Mouse (Mus musculus) adrenal gland, postnatal 25 days (tissue): ENCODE results near the gene Lyst. TPM values are rescaled to one million over a fixed set of nuclear protein-coding genes. Genes with fewer than 3 reads are reported as not detected.
"Not testable (repeated sequence)": the region's sequence is repeated elsewhere in the genome, so short reads cannot be mapped to it uniquely, and the experiment has no call there.

ENCODE experiments used
- DNase-seq: peaks from one replicate; pipeline ENCODE4 v3.0.0; 2021; ENCODE audit warnings: mixed read lengths
- long read RNA-seq: library from polyadenylated mRNA; stranded (forward); transcript quantifications from one replicate; pipeline ENCODE4 v2.0.0, GENCODE M21; 2021
- total RNA-seq: library from RNA; stranded (reverse); gene quantifications from 2 replicates; pipeline ENCODE4 v1.2.3, GENCODE M21; 2021

Gene Lyst
- total RNA-seq, result 23.8 and 41.5 TPM in 2 replicates
- long read RNA-seq, partial matches to known transcripts, result 1 of 2 reads
- long read RNA-seq, other reads (novel, unspliced or antisense), result 1 of 2 reads

DNA sequence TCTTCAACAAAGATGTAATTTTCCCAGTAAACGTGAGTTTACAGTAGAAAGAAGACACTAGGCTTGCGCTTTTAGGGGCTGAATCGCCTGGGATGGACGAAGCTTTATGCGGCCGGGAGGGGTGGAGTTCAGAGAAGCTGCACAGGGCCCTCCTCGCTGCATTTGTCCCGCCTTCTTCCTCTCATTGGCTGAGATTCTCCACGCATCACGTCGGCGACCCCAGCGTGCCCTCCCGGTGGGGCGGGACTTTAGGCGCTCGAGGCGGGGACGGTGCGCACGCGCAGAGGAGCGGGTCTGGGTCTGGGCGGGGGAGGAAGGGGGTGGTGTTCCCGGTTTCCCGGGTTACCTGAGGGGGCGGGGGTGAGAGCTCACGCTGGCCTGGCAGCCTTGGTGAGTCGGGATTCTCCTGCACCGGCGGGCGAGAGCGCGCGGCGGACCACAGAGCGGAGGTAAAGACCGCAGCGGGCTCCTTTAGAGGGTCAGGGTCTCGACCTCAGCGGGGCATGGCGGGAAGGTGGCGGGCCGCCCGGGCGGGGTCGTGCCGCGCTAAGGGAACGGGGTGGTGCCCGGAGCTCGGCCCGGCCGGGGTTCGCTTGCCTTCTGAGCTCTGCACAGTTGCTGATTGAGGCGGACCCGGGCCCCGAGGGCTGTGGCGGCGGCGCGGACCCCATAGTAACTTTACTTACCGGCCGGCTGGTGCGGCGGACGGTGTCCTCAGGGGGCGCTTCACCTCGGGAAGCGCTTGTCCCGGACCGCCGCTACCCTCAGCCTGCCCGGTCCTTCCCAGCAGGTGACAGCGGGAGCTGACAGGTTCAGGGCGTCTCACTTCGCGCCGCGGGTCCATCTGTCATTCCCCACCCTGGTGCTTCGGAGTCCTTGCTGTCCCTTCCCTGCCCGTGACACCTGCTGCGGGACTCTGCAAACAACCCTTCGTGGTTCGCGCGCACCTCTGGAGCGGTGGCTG is at the start of gene Lyst:
Lyst (plus strand) TSS at position 350 of the 964 bp plus-strand sequence.
- DNase-seq, result peak; percentile 100

DNA sequence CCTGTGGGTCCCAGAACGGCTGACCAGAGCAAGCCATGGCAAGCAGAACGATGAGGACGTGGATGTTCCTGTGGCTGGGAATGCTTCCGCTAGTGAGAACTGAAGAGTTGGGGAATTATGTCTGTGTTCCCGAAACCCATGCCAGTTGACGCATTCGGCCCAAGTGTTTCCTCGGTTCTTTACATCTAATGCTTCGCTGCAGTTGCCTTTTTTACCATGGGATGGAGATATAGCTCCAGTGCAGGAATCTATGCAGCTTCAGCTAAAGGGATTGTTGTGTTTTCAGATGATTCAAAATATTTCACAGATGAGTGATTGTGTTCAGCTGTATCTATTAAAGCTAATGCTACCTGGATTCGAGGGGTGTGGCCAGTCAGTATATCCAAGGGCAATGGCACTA is 47.1 kb upstream of the Lyst start:
- not testable (repeated sequence) for DNase-seq

DNA sequence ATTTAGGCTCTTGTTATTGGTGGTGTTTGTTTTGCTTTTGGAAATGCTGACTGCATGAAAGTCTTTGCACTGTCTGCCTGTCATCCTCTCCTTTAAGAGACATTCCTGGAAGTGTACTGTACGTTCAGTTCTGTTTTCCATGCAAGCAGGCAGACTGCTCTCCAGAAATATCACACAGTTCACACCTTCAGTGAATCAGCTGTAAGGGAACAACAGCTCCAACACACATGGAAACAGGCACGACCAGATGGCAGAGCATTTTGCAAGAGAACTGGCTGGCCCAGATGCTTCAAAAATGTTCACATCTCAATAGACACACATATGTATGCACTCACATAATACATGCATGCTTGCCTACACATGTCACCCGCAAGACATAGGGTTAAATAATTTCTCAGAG is 43.4 kb upstream of the Lyst start:
- DNase-seq, result no peak

DNA sequence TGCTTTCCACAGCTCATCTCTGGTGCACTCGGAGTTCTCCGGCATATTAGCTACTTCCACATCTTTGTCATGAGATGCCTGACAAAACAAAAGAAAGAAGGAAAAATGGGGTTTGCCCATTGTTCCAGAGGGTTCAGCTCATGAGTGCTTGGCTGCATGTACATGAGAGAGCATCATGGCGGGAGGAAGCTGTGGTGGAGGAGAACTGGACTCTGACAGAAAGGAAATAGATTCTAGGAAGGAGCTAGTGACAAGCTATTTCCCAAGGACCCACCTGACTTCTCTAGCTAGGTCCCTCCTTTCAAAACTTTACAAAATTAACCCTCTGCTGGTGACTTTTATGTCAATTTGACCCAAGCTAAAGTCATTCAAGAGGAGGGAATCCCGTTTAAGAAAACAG is 42.3 kb upstream of the Lyst start:
- DNase-seq, result no peak

DNA sequence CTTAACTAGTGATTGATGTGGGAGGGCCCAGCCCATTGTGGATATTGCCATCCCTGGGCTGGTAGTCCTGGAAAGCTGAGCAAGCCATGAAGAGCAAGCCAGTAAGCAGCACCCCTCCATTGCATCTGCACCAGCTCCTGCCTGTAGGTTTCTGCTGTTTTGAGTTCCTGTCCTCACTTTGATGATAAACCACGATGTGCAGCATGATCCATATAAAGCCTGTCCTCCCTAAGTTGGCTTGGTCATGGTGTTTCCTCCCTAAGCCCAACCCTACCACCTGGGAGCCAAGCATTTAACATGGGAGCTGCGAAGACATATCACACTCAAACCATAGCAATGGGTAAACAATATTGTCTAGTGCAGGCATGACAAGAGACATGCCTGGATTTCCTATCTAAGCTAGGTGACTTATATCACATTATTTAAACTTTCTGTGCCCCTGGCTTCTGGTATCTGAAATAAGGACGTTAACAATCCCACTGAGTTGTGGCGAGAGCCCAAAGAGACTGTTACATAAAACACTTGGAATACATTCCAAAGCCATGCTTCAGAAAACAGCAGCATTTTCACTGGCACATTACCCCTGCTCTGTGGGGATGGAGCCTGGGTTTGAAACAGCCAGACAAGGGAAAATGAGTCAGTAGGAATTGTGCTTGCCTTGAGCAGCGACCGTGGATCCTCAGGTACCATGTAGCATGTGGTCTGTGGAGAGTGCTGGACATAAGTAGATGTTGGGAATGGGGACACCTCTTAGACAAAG is 41.6 kb upstream of the Lyst start:
- no peak for DNase-seq

DNA sequence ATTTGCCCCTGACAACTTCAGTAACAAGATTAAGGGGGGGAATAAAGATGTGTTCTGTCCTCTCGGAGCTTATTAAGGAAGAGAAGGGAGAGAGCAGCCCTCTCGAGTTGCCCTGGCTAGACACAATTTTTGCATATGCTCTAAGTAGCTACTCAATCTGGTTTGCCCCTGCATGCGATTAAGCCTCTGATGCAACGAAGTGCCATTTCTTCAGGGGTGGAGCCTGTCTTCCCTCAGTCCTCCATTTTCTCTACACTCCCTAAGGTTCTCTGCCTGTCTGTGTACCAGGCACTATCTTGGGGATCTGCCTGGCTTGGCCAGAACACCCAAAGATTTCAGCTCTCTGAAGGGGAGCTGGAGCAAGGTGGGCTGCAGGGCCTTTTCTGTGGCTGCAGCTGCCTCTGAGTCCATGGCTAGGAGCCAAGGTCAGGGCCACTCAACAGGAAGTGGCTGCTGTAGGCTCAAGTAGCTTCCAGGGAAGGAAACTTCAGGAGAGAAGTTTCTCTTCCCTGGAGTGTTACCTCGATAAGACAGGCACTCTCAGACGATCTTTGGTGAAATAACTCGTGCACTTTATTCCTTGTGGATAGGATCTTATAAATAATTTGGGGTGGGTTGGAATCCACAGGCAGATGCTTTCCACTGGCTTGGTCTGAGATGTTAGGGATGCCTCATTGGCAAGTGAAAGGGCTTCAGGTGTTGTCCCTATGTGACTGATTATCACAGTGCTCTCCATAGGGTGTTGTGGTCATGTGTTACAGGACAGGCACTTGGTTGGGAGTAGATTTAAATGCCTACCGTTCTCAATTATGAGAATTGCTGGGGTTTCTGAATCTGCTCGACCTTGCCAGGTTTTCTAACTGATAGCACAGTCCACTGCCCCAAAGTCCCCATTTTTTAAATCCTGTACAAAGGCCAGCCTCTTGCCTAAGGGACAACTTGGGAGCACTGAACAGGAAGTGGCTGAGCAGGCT is 40.2 kb upstream of the Lyst start:
- DNase-seq, result no peak

DNA sequence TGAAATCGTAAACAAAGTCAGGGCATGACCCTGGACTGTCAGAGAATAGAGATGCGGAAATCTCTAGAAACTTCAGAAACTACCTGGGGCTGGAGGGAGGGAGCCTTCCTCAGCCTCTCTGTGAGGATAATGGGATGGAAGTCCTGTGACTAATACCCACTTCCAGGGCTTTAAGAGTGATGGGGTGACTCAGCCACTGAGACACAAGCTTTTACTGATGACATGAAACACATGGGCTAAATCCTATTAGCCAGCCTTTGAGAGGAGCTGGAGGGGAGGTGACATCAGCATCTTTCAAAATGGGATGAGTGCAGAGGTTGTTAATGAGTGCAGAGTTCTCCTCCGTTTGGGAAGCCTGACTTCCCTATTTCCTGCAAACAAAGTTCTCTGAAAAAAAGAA is 38.2 kb upstream of the Lyst start:
- DNase-seq, result no peak

DNA sequence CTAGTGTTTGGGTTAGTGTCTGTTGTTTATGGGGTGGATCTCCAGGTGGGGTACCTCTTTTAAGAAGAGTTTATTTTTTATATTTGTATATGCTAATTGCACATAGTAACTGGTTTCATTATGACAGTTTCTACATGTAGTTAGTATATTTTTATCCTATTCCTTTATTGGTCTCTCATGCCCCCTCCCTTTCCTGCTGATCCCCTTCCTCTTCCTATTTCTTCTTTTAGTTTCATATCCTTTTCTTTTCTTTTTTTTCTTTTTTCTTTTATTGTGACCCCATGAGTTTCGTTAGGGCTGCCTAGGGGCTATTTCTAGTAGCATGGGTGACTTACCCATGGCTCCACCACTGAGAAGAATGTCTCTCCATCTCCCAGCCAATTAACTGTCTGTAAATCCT is 36.5 kb upstream of the Lyst start:
- DNase-seq, result no peak

DNA sequence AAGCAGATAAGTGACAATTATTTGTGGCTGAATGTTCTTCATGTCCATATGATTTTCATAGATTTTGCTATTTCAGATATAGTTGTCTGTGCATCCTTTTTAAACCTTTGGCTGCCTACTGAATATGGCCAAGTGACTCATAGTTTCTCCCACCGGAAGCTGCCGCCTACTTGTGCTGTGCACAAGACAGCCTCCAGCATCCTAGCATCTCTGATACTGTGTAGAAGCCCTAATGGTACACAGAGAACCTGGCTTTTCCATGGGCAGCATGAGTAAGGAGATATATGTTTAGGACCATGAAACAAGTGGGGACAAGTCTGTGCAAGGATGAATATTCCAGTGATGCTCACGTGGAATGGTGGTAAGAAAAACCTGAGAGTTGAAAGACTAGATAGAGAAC is 35.0 kb upstream of the Lyst start:
- DNase-seq, result no peak

DNA sequence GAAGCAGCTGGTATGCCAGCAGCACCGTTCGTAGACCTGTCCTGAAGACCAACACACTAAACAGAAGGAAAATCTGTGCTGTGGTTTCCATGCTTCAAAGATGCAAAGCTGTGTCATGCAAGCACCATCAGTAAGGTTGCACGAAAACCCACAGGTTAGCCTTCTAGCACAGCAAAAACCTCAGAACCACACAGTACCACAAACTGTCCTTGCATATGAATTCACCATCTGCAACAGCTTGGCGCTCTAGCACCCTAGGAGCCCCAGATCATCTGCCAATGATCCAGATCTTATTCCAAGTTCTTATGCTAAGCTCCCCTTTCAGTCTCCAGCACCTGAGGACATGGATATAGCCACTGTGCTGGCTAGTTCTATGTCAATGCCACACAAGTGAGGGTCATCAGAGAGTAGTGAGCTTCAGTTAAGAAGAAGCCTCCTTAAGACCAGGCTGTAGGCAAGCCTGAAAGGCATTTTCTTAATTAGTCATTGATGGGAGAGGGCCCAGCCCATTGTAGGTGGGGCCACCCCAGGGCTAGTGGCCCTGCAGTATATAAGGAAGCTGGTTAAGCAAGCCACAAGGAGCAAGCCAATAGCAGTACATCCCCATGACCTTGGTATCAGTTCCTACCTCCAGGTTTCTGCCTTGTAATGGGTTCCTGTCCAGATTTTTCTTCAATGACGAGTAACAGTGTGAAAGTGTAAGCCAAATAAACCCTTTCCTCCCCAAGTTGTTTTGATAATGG is 33.0 kb upstream of the Lyst start:
- DNase-seq, result no peak

DNA sequence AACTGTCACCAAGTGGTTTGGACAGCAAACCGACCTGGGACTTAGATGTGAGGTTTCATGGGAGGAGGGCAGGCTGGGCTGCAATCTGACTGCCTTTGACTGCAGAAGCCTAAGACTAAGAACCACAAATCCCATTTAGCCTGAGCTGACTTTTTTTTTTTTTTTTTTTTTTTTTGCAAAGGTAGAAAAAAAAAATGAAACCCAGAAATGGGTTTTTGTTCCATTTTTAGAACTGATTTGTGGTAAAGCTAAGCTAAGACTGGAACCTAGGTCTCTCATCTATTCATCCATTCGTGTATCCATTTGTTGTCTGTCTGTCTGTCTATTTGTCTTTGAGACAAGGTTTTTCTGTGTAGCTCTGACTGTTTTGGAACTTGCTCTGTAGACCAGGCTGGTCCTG is 31.9 kb upstream of the Lyst start:
- no peak for DNase-seq

DNA sequence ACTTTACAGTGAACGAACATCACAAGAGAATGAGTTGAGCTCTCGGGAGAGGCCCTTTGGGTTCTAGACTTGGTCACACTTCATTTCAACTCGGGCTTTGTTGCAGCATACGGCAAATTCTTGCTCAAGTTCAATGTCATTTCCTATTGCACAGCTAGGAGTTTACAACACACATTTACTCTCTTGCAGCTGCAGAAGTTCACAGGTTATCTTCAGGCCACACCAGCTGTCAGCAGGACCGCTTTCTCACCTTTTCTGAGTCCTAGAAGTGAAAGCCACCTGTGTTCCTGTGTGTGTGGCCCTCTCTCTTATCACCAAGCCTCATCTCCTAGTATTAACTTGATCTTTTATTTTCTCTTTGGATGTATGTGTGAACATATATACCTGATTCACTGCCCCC is 31.3 kb upstream of the Lyst start:
- DNase-seq, result no peak

DNA sequence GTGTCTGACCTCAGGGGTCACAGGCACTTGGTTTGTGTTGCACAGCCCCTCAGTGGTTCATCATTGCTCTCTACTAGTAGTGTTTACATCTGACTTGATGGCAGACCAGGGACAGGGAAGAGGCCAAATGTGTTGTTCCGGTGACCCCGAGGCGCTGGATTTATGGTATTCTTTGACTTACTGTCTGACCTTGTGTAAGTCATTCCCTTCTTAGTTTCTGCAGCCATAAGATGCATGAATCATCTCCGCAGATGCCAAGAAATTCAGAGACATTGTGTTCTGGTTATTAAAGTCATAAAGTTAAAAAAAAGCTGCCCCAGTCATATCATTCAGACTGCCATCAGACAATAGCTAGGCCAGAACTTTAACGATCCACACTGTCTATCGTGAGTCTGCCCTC is 27.6 kb upstream of the Lyst start:
- peak; percentile 12 for DNase-seq

DNA sequence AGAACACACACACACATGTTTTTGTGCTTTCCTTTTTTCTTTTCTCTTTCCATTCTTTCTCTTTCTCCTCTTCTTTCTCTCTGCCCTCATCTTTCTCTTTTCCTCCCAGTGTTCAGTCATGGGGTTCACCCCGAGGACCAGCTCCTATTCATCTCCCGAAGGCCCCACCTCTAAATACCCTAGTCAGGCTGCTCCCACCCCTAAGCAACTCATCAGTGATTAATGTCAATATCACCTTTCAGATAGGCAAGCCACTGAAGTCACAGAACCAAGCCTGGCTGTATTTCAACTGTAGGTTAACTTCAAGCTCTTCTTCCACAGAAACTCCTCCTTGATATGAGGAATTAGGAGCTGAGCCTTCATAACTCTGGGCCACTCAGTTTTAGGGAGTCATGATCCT is 26.1 kb upstream of the Lyst start:
- DNase-seq, result no peak

DNA sequence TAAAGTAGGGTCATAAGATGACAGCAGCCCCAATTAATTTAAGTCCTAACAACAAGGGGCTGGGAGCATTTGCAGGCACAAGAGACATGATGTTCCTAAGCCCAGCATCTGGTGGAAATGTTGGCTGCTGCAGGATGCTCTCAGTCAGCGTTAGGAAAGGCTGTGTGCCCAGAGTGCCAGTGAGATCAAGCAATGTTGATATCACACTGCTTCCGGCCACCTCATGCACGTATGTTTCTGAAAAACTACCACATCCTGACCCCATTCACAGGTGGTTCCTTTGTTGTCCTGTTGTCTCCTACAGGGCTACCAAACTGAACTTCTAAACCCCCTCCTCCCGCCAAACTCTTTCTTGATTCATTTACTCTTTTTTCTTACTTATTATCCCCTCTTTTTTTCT is 25.7 kb upstream of the Lyst start:
- DNase-seq, result no peak

DNA sequence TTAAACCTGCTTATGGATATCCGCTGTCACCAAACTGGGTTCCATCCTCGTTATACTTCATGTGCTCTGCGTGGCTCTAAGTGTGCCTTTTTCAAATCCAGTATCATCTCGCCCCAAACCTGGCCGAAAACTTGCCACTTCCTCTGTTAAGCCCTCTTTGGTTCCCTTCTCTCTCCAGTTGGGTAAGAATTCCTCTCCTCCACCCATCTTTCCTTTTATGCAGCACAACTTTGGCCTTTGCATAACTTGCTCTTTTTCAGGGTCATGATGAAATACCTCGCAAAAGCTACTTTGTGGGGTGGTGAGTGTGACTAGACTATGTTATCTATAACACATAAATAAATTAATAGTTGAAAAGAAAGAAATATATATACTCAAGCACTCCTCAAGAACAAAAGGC is 22.6 kb upstream of the Lyst start:
- DNase-seq, result no peak

DNA sequence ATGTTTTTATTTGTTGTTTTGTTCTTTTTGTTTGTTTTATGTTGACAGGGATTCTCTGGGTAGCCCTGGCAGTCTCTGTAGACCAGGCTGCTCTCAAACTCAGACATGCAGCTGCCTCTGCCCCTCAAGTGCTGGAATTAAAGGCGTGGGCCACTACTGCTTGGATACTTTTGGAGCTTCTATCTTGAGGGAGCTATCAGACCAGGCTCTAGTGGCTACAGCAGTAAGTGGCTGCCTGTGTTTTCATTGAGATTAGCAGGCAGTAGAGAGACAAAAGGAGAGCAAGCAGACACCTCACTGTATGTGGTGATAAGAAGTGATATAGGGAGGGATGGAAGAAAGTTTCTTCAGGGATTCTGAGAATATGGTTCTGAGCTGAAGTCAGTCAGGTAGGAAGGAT is 21.4 kb upstream of the Lyst start:
- DNase-seq, result no peak

DNA sequence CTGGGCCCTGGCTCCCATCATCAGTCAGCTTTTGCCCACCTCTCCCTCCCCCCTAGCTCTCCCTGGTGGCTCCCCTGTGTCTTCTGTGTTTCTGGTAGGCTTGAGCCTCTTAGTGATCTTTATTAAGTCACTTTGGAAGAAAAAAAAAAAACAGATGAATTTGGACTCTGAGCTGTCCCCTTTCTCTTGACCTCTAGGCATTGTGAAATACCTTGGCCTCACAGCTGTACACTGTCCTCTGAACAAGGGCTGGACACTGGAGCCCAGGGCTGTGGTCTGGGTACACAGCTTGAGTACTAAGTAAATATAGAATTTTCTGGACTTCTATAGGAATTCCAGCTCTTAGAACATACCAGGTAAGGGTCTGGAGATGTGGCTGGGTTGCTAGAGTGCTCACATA is 20.6 kb upstream of the Lyst start:
- DNase-seq, result no peak

DNA sequence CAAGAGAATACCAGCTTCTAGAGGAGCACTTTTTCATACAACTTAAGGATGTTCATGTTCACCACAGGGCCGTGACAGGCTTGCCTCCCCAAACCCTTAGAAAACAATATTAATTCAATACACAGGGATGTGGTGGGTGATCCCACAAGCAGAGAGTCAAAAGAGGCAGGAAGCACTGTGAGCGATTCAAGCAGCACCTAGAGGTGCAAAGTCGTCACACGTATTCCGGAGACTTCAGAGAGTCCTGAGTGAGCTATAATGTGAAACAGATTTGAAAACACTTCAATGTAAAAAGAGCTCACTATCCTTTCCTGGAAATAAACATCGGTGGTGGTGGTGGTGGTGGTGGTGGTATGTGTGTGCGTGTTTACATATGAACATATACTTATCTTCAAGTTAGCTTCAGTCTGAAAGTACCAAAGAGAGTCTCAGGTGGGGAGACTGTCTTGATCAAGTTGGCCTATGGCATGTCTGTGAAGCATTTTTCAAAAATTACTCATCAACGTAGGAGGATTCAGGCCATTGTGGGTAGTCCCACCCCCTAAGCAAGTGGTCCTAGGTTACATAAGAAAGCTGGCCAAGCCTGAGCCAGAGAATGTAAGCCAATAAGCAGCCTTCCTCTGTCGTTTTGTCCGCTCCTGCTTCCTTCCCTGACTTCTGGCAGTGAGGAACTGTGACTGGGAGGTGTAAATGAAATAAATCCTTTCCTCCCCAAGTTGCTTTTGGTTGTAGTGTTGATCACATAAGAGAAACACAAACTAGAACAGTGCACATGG is 17.9 kb upstream of the Lyst start:
- DNase-seq, result no peak

DNA sequence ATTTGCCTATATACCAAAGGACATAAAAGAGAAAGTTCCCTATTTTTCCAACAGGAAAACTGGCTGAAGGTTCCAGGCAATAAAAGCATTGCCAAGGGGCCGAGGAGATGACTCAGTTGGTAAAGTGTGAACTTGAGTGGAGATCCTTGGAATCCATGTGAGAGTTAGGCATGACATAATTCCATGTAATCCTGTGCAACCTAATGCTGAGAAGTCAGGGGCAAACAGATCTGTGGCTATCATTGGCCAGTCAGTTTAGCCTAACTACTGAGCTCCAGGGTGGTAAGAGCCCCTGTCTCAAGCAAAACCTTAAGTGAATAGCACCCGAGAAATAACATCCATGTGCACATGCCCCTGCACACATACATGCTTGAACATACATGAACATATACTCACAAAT is 17.3 kb upstream of the Lyst start:
- no peak for DNase-seq
